Mouse (Mus musculus): Measurements from ENCODE around the gene Cbfa2t3.

GRCm38 (mm10) chr8:122622727-122623126, 76.2 kb downstream of the Cbfa2t3 start, which contains the start of gene Pabpn1l:
- no peak for TF ChIP-seq CTCF (IDR thresholded peaks at IDR 0.05; ENCODE audit: borderline replicate concordance, insufficient read depth, low read length)
- no peak for TF ChIP-seq POLR2A (IDR thresholded peaks at IDR 0.05; ENCODE audit: low read depth, low read length)
